Mouse (Mus musculus): ENCODE measurements at regions not wholly inside any gene's neighbourhood (a gene's known extent, or its start where the extent isn't known, plus 50 kb on each side); places are given as distances from the start of the nearest gene placed in this dataset.

GRCm38 (mm10) chr8:117894861-117895260 lies 93.1 kb upstream of the Mphosph6 start:
- no peak for ATAC-seq (ENCODE audit: low read depth)

GRCm38 (mm10) chr8:117890211-117890610 lies 88.5 kb upstream of the Mphosph6 start:
- WGBS (ENCODE audit: insufficient replicate concordance): 55% methylated on average over 3 of the region's 3 CpGs
- DNase-seq: no peak
- no peak overlapping the region for H3K4me2 ChIP-seq
- H3K9me3 ChIP-seq (replicated peaks): no peaks in the 10 kb centered on the region
- no peak overlapping the region for H3K4me3 ChIP-seq (replicated peaks)
- H3K36me3 ChIP-seq: no peaks in the 10 kb centered on the region
- H3K9ac ChIP-seq: no peak overlapping the region
- no peak for ATAC-seq (ENCODE audit: low read depth)
- H3K4me1 ChIP-seq (replicated peaks): no peaks in the 10 kb centered on the region
- no peaks in the 10 kb centered on the region for H3K27me3 ChIP-seq
- H3K27ac ChIP-seq: no peak overlapping the region

More at GRCm38 (mm10) chr8:117894861-117895260, 93.1 kb upstream of the Mphosph6 start:
- Histone ChIP-seq H3K27me3 (no peaks in the 10 kb centered on the region), H3K27ac (no peak overlapping the region), H3K9ac (no peak overlapping the region), H3K9me3 (replicated peaks) (no peaks in the 10 kb centered on the region), H3K36me3 (no peaks in the 10 kb centered on the region), H3K4me1 (replicated peaks) (no peaks in the 10 kb centered on the region), H3K4me3 (replicated peaks) (no peak overlapping the region), H3K4me2 (no peak overlapping the region)
- 34% methylated on average over 8 of the region's 8 CpGs for WGBS (ENCODE audit: insufficient replicate concordance)
- no peak for DNase-seq

- Histone ChIP-seq H3K4me3 (replicated peaks) (no peak overlapping the region), H3K9me3 (replicated peaks) (no peaks in the 10 kb centered on the region), H3K27ac (no peak overlapping the region), H3K27me3 (no peaks in the 10 kb centered on the region), H3K4me2 (no peak overlapping the region), H3K36me3 (no peaks in the 10 kb centered on the region), H3K4me1 (replicated peaks) (no peaks in the 10 kb centered on the region), H3K9ac (no peak overlapping the region)
- WGBS (ENCODE audit: insufficient replicate concordance): 78% methylated on average over 8 of the region's 8 CpGs
- DNase-seq: no peak
- ATAC-seq (ENCODE audit: low read depth): no peak
Measured at GRCm38 (mm10) chr8:117881414-117881973, 79.8 kb upstream of the Mphosph6 start.

GRCm38 (mm10) chr8:117880279-117880975 lies 78.7 kb upstream of the Mphosph6 start:
- Histone ChIP-seq H3K4me1 (replicated peaks) (no peaks in the 10 kb centered on the region), H3K36me3 (no peaks in the 10 kb centered on the region), H3K4me2 (no peak overlapping the region), H3K27ac (no peak overlapping the region), H3K4me3 (replicated peaks) (no peak overlapping the region), H3K9me3 (replicated peaks) (no peaks in the 10 kb centered on the region), H3K27me3 (no peaks in the 10 kb centered on the region), H3K9ac (no peak overlapping the region)
- WGBS (ENCODE audit: insufficient replicate concordance): 62% methylated on average over 13 of the region's 13 CpGs
- ATAC-seq (ENCODE audit: low read depth) (no peak), DNase-seq (no peak)

GRCm38 (mm10) chr8:117873611-117874010 lies 71.9 kb upstream of the Mphosph6 start:
- DNase-seq (no peak), ATAC-seq (ENCODE audit: low read depth) (no peak)
- 62% methylated on average over 4 of the region's 4 CpGs for WGBS (ENCODE audit: insufficient replicate concordance)
- no peaks in the 10 kb centered on the region for H3K27me3 ChIP-seq
- no peak overlapping the region for H3K27ac ChIP-seq
- H3K4me1 ChIP-seq (replicated peaks): no peaks in the 10 kb centered on the region
- H3K4me3 ChIP-seq (replicated peaks): no peak overlapping the region
- no peak overlapping the region for H3K9ac ChIP-seq
- no peaks in the 10 kb centered on the region for H3K36me3 ChIP-seq
- H3K9me3 ChIP-seq (replicated peaks): no peaks in the 10 kb centered on the region
- H3K4me2 ChIP-seq: no peak overlapping the region

- no peak overlapping the region for H3K27ac ChIP-seq
- 52% methylated on average over 2 of the region's 2 CpGs for WGBS (ENCODE audit: insufficient replicate concordance)
- H3K4me1 ChIP-seq (replicated peaks): no peaks in the 10 kb centered on the region
- ATAC-seq (ENCODE audit: low read depth): no peak
- no peaks in the 10 kb centered on the region for H3K27me3 ChIP-seq
- H3K9me3 ChIP-seq (replicated peaks): no peaks in the 10 kb centered on the region
- H3K36me3 ChIP-seq: no peaks in the 10 kb centered on the region
- H3K4me2 ChIP-seq: no peak overlapping the region
- no peak overlapping the region for H3K9ac ChIP-seq
- DNase-seq: no peak
- H3K4me3 ChIP-seq (replicated peaks): no peak overlapping the region
Measured at GRCm38 (mm10) chr8:117867138-117867537, 65.4 kb upstream of the Mphosph6 start.

GRCm38 (mm10) chr8:117865014-117865413 lies 63.3 kb upstream of the Mphosph6 start:
- Histone ChIP-seq H3K27ac (no peak overlapping the region), H3K9me3 (replicated peaks) (no peaks in the 10 kb centered on the region), H3K27me3 (no peaks in the 10 kb centered on the region), H3K36me3 (no peaks in the 10 kb centered on the region), H3K4me3 (replicated peaks) (no peak overlapping the region), H3K4me2 (no peak overlapping the region), H3K4me1 (replicated peaks) (peaks cover under 1% of the 10 kb centered on the region; the same call in 1 of the 2 replicates), H3K9ac (no peak overlapping the region)
- WGBS (ENCODE audit: insufficient replicate concordance): 40% methylated on average over 6 of the region's 6 CpGs
- ATAC-seq (ENCODE audit: low read depth) (no peak), DNase-seq (no peak)

- Histone ChIP-seq H3K4me3 (replicated peaks) (no peak overlapping the region), H3K36me3 (no peaks in the 10 kb centered on the region), H3K4me1 (replicated peaks) (peaks cover 6% of the 10 kb centered on the region; the same call in 1 of the 2 replicates), H3K9me3 (replicated peaks) (no peaks in the 10 kb centered on the region), H3K9ac (no peak overlapping the region), H3K27me3 (no peaks in the 10 kb centered on the region), H3K4me2 (no peak overlapping the region), H3K27ac (no peak overlapping the region)
- ATAC-seq (ENCODE audit: low read depth) (no peak; the same call in 1 of the 2 replicates), DNase-seq (peak; percentile 36)
- 22% methylated on average over 2 of the region's 2 CpGs for WGBS (ENCODE audit: insufficient replicate concordance)
Measured at GRCm38 (mm10) chr8:117863837-117864236, 62.1 kb upstream of the Mphosph6 start.

- H3K4me2 ChIP-seq: no peak overlapping the region
- no peak overlapping the region for H3K9ac ChIP-seq
- WGBS (ENCODE audit: insufficient replicate concordance): 52% methylated on average over 2 of the region's 2 CpGs
- DNase-seq (no peak), ATAC-seq (ENCODE audit: low read depth) (no peak)
- H3K9me3 ChIP-seq (replicated peaks): no peaks in the 10 kb centered on the region
- no peaks in the 10 kb centered on the region for H3K36me3 ChIP-seq
- no peaks in the 10 kb centered on the region for H3K27me3 ChIP-seq
- no peak overlapping the region for H3K4me3 ChIP-seq (replicated peaks)
- H3K27ac ChIP-seq: no peak overlapping the region
- peaks cover 6% of the 10 kb centered on the region; the same call in 1 of the 2 replicates for H3K4me1 ChIP-seq (replicated peaks)
Measured at GRCm38 (mm10) chr8:117862318-117862717, 60.6 kb upstream of the Mphosph6 start.

GRCm38 (mm10) chr8:117859734-117860133 lies 58.0 kb upstream of the Mphosph6 start:
- H3K27ac ChIP-seq: no peak overlapping the region
- no peak overlapping the region for H3K9ac ChIP-seq
- ATAC-seq (ENCODE audit: low read depth) (no peak), DNase-seq (no peak)
- H3K4me3 ChIP-seq (replicated peaks): no peak overlapping the region
- no peak overlapping the region for H3K4me2 ChIP-seq
- H3K9me3 ChIP-seq (replicated peaks): no peaks in the 10 kb centered on the region
- no peaks in the 10 kb centered on the region for H3K27me3 ChIP-seq
- peaks cover 11% of the 10 kb centered on the region for H3K4me1 ChIP-seq (replicated peaks)
- H3K36me3 ChIP-seq: no peaks in the 10 kb centered on the region
- 9% methylated on average over 11 of the region's 11 CpGs for WGBS (ENCODE audit: insufficient replicate concordance)

- Histone ChIP-seq H3K36me3 (no peaks in the 10 kb centered on the region), H3K9ac (no peak overlapping the region), H3K4me3 (replicated peaks) (no peak overlapping the region), H3K9me3 (replicated peaks) (no peaks in the 10 kb centered on the region), H3K4me2 (no peak overlapping the region), H3K27me3 (no peaks in the 10 kb centered on the region), H3K27ac (no peak overlapping the region), H3K4me1 (replicated peaks) (peaks cover 18% of the 10 kb centered on the region)
- WGBS (ENCODE audit: insufficient replicate concordance): 52% methylated on average over 7 of the region's 7 CpGs
- ATAC-seq (ENCODE audit: low read depth) (no peak), DNase-seq (no peak)
Measured at GRCm38 (mm10) chr8:117859095-117859494, 57.4 kb upstream of the Mphosph6 start.

GRCm38 (mm10) chr8:117856121-117856520 lies 54.4 kb upstream of the Mphosph6 start:
- Histone ChIP-seq H3K36me3 (no peaks in the 10 kb centered on the region), H3K9ac (no peak overlapping the region), H3K9me3 (replicated peaks) (no peaks in the 10 kb centered on the region), H3K27ac (no peak overlapping the region), H3K4me2 (no peak overlapping the region), H3K4me3 (replicated peaks) (no peak overlapping the region), H3K27me3 (no peaks in the 10 kb centered on the region), H3K4me1 (replicated peaks) (peaks cover 42% of the 10 kb centered on the region)
- WGBS (ENCODE audit: insufficient replicate concordance): 72% methylated on average over 13 of the region's 13 CpGs
- no peak for ATAC-seq (ENCODE audit: low read depth)
- no peak for DNase-seq

All from liver, embryonic 13.5 days (tissue).